Mouse (Mus musculus): ENCODE data around the gene Olfr1118.
"Not testable (repeated sequence)": the region's sequence is repeated elsewhere in the genome, so short reads cannot be mapped to it uniquely, and the experiment has no call there.

Olfr1118 gene

DNA sequence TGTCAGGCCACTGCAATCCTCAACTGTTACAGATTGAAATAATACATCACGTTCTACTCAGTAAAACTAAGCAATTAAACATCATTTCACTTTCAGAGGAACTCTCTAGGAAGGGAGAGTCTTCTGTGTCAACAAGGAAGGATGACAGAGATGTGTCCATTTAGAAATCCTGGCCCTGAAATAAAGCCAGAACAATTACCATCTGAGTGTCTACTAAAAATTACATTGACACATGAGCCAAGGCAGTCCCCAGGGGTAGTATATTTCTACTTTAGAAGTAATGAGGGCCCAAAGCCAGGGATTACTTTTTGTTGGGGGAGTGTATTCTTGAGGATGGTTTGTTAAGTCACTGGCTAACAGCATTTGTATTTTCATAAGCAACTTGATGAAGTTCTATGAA, at the start of gene Olfr1118:
Gene Olfr1118, plus strand, starts transcription at position 301 of the 400 bp plus-strand sequence.
- no peak for DNase-seq (ENCODE audit: low spot score in 2 of 2)

GRCm38 (mm10) chr2:87267234-87267633, 40.1 kb upstream of the Olfr1118 start, which contains the start of gene Olfr1116:
Olfr1116 (plus strand) TSS chr2:87267534.
- no peak for DNase-seq (ENCODE audit: low spot score in 2 of 2)

DNA sequence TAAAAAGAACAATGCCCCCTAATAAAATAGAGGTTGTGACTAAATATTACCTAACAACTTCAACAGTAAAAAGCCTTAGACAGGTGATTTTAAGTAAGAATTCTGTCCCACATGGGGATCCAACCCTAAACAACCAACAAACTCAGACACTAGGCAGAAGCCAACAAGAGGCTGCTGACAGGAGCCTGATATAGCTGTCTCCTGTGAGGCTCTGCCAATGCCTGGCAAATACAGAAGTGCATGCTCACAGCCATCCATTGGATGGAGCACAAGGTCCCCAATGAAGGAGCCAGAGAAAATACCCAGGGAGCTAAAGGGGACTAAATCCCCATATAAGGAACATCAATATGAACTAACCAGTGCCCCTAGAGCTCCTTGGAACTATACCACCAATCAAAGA, 13.4 kb upstream of the Olfr1118 start:
- not testable (repeated sequence) for DNase-seq (ENCODE audit: low spot score in 2 of 2)

DNA sequence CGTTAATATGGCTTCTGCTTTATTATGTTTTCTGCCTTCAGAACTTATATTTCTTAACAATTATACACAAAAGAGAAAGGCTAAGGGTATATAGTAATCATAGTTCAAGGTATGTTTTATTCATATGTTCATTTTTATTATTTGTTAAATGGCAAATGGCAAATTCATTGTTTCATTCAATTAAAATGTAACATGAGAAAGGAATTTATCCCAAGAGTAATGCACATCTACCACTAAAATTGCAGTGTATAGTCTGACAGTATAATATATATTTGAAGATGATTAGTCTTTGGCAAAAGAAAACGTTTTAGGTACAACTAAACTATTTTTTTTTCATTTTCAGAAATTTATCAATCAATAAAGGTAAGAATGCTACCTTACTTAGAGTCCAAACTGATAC, 47.1 kb downstream of the Olfr1118 start, which contains the start of gene Olfr1120:
Gene Olfr1120, plus strand, starts transcription at position 301 of the 400 bp plus-strand sequence.
- no peak for DNase-seq (ENCODE audit: low spot score in 2 of 2)

DNA sequence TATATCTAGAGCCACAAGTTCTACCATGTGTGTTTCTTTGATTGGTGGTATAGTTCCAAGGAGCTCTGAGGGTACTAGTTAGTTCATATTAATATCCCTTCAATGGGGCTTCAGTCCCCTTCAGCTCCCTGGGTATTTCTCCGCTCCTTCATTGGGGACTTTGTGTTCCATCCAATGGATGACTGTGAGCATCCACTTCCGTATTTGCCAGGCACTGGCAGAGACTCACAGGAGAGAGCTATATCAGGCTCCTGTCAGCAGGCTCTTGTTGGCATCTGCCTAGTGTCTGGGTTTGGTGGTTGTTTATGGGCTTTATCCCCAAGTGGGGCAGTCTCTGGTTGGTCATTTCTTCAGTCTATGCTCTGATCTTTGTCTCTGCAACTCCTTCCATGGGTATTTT, 52.7 kb downstream of the Olfr1118 start:
- DNase-seq (ENCODE audit: low spot score in 2 of 2), result not testable (repeated sequence)
